Mouse (Mus musculus) c-Kit-positive CD71-positive TER-119-negative erythroid progenitor cells, embryonic 14.5 days (primary cell): Measurements from ENCODE around the gene Fibp.

Source experiments
- DNase-seq: peaks from one replicate; pipeline ENCODE4 v3.0.0-alpha.2; 2013; ENCODE audit warnings: low read depth

Fibp gene

GRCm38 (mm10) chr19:5460465-5460911 is at the start of gene Fibp:
Fibp (plus strand) TSS chr19:5460615.
- peak; percentile 77 for DNase-seq

DNA sequence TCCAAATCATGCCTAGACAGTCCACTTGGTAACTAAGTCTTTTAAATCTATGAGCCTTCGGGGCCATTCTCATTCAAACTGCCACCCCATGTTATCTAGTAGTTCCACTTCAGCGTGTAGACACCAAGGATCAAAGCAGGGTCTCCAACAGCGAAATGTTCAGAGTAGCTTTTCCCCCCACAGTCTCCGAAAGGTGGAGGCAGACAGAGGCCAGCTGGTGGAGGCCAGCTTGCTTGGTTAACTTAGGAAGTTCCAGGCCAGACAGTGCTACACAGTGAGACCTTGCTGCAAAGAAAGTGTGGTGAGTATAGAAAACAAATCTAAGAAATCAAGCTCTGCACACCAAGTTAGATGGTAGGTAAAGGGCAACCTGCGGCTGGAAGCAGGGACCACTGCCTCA is 49.8 kb upstream of the Fibp start:
- no peak for DNase-seq

GRCm38 (mm10) chr19:5411961-5412360 is 48.5 kb upstream of the Fibp start:
- DNase-seq: no peak

DNA sequence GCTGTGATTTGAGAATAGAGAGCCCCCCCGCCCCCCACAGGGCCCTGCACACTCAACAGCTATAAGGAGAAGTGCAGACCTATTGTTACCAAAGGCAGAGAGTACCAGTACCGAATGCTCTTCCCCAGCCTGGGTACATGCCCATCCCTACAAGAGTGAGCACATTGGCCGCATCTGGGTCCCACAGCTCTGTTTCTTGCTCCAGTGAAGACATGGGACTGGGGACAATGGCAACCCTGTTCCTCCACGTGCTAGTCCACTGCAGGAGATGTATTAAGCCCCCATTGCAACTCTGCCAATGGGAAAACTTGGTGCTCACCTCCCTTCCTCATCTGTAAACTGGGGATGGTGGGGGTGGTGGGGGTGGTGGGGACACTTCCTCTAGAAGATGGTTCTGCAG is 46.6 kb upstream of the Fibp start:
- DNase-seq: no peak

DNA sequence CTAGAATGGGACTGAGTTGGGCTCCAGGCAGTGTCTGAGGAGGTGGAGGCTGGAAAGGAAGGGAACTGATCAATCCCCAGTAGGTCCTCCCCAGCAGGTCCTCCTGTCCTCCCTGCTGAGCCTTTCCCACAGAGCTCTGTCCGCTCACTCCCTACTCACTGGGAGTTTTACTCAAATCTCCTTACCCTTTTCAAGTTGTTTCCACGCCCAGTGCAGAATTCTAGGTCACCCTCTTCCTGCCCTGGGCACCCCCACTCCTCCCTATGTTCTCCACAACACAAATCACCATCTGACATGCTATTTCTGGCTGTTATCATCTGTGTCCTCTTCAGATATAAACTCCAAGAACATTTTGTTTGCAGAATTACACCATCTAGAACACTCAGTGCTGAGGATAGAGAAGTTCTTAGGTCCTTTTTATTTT is 45.9 kb upstream of the Fibp start:
- DNase-seq: no peak

DNA sequence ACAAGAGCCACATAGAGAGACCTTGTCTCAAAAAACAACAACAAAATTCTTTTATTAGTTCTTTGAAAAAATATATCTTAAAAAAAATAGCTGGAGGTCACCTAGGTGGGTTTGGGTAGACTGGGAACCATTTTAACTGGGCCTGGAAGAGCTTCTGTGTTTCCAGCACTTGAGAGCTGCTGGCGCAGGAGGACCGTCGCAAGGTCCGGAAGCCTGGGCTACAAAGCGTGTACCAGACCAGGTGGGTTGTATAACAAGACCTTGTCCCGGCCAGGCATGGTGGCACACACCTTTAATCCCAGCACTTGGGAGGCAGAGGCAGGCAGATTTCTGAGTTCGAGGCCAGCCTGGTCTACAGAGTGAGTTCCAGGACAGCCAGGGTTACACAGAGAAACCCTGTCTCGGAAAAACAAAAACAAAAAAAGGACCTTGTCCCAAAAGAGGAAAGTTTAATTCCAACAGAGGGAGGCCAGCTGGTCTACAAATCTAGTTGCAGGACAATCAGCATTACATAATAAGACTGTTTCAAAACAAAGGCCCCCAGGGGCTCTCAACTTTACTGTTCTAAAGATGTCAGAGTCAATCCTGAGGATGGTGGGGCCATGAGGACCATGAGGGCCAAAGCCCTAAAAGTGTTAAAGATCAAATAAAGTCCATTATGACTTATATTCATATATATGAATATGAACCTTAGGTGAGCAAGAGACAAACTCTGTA is 41.5 kb upstream of the Fibp start:
- no peak for DNase-seq

DNA sequence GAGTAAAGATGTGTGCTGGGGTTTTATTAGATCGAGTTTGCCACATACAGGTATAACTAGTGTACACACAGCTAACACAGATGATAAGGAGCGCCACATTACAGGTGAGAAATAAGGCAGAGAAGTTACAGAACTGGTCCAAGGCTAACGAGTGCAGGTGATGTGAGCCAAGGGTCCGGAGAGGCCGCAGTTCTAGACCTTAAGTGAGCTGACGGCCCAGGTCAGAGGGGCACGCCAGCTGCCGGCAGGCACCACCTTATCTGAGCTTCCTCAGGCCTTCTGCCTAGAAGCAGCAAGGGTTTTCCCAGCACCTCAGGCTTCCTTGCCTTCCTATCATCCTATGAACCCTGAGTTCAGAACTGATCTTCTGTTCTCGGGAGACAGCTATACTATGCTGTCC is 40.8 kb upstream of the Fibp start:
- DNase-seq: no peak

- no peak for DNase-seq
Observed at GRCm38 (mm10) chr19:5420579-5420978, 39.8 kb upstream of the Fibp start.

DNA sequence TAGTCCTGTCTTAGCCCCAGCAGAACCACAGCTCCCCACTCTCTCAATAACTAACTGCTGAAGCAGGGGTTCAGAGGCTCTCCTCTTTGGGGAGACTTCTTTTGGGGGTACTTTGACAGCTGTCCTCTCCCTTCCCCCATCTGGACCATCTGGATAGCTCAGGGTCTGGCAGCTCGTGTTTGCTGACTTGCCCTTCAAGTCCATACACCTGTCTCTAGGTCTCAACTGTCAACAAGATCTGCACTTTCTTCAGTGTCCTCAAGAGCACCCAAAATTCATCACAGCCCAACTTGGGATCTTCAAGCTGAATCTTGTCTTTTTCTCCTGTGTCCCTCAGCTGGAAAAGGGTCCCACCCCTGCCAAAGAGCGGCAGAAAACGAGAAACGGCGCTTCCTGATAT is 38.6 kb upstream of the Fibp start:
- no peak for DNase-seq

- DNase-seq: no peak
Observed at GRCm38 (mm10) chr19:5422267-5422666, 38.1 kb upstream of the Fibp start.

DNA sequence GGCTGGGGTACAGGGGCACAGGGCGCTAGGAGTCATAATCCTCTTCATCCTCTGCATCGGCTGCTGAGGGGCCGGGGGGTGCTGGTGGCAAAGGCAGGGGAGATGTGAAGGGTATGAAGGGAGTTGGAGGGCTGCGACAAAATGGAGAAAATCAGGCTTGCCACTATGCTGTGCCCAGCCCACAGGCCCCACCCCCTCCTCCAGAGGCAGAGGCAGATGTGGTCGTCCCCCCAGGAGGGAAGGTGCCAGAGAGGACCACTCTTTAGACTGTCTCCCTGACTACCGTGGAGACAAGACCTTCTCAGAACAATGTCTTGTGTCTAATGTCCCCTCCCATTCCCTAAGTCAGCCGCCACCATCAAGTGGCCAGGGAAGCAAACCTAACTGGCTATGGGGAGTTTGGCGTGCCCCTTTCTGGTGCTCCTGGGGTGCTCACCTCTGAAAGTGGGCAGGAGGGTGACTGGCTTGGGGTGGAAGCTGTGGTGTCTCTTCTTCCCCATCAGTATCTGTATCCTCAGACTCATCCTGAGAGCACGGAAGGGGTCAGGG is 37.4 kb upstream of the Fibp start:
- DNase-seq: no peak

GRCm38 (mm10) chr19:5423561-5423960 is 36.9 kb upstream of the Fibp start:
- no peak for DNase-seq

DNA sequence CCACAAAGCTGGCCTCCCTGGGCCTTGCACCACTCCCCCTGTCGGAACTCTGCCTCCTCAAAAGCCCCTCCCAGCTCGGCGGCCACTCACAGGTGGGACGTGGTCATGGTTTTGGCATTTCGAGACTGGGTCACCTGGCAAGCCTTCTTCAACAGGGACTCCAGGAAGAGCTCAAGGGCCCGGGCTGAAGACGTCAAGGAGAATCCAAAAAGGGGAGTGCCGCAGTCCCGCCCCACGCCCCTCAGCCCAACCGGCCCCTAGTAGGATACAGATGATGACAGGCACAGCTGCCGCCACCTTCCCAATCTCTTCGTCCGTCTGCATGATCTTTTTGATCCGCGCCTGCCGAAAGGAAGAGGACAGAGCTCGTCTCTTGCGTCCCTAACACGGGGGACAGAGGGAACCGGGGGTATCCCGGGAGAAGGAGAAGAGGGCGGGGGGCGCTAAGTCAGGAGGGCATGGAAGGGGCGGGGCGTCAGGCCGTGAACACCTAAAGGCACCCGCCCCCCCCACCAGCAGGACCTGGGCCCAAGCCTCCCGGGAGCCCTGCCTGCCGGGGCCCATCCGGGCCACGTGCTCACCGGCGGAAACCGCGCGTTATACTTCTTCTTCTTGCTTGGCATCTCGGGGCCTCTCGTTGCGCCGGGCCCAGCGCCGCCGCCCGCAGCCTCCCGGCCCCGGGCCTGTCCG is 36.2 kb upstream of the Fibp start:
- DNase-seq: no peak

- peak; percentile 90 for DNase-seq
Observed at GRCm38 (mm10) chr19:5424782-5425741, 35.4 kb upstream of the Fibp start, which contains the start of the genes Drap1 and AI837181. Drap1 (minus strand) TSS chr19:5424979. AI837181 (plus strand) TSS chr19:5425144.

DNA sequence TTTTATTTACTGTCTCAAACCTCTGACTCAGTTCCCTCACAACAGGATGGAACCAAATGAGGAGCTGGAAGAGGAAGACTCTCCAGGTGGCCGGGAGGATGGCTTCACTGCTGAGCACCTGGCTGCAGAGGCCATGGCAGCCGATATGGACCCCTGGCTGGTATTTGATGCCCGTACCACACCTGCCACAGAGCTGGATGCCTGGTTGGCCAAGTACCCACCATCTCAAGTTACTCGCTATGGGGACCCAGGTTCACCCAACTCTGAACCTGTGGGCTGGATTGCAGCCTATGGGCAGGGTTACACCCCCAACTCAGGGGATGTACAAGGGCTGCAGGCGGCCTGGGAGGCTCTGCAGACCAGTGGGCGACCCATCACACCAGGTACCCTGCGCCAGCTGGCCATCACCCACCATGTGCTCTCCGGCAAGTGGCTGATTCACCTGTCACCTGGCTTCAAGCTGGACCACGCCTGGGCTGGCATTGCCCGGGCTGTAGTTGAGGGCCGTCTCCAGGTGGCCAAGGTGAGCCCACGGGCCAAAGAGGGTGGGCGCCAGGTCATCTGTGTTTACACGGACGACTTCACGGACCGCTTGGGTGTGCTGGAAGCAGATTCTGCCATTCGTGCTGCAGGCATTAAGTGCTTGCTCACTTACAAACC is 34.4 kb upstream of the Fibp start:
- DNase-seq: no peak

DNA sequence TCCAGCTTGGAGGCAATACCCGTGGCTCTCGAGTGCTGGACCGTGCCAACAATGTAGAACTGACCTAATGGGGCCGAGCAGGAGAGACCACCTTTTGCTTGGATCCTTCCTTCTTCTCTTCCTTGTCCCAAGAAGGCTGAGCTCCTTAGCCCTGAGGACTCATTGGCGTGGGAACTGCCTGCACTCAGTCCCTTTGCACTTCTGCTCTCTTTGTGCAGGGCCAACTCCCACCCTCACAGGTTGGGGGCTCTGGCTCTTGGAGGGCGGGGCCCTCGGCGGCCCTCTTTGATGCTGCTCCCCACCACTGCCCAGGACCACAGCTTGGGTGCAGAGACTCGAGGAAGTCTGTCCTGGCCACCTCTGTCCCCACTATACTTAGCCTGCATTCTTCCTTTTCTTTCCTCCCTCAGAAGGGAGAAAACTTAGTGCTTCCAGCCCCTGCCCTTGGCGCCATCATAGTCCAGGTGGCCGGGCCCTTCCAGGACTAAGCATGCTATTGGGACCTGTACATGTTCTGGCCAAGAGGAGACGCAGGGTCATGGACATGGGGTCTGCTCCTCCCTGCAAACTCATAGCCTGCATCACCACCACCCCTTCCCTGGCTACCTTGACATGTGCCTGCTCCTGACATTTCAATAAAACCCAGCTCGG is 33.6 kb upstream of the Fibp start:
- DNase-seq: no peak

- no peak for DNase-seq
Observed at GRCm38 (mm10) chr19:5428083-5428482, 32.3 kb upstream of the Fibp start.

DNA sequence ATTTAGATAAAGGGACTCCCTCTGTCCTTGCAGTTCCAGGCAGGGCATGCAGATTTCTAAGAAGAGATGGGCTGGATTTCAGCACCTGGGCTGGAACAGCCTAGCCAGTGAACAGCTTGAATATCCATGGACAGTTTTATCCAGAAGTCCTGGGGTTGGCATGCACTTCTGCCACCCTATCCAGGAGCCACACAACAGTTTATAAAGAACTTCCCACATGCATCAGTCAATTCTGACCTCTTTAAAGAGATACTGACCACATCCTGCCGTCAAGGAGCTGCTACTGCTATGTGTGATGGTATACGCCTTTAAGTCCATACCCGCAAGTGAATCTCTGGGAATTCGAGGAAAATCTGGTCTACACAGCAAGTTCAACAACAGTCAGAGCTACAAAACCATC is 31.2 kb upstream of the Fibp start:
- no peak for DNase-seq

GRCm38 (mm10) chr19:5429806-5430205 is 30.6 kb upstream of the Fibp start:
- no peak for DNase-seq

GRCm38 (mm10) chr19:5430408-5430807 is 30.0 kb upstream of the Fibp start:
- DNase-seq: no peak

DNA sequence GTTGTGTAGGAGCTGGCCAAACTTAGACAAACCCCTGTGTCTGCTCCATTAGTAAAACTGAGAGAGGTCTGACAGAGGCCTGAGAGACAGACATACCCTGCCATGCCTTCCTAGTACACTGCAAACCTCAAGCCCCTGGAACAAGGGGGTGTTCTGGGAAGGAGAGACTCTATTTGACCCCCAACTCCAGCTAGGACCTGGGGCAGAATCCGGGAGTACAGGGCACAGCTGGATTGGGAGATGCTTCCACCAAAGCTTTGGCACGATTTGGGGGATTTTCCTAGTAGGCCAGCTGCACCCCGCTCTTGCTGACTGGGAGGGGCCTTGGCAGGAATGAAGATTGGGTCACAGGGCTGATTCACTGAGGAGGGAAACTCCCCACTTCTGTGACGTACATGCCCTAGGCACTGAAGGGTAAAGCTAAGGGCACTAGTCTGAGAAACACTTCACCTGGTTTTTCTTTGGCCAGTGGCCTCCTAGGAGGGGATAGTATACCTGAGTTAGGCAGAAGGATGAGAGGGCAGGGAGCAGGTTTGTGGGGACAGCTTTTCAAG is 28.4 kb upstream of the Fibp start:
- DNase-seq: no peak
